Mouse (Mus musculus) liver, embryonic 16.5 days (tissue): ENCODE data around the gene 4933425L06Rik. TPM values are rescaled to one million over a fixed set of nuclear protein-coding genes. Genes with fewer than 3 reads are reported as not detected.

Experiments
- ATAC-seq: fragments of 200-750 bp; cut with Nextera tagmentation; 2 replicates; pipeline ENCODE4 v1.8.0; 2017; ENCODE audit warnings: low read depth, mild to moderate bottlenecking, moderate number of reproducible peaks, moderate library complexity
- H3K27ac ChIP-seq: fragments of 300-500 bp; sonication (generic); 2 replicates; pipeline ENCODE4 v1.5.1; 2014; ENCODE audit warnings: mild to moderate bottlenecking, low read length
- H3K27me3 ChIP-seq: fragments of 300-500 bp; sonication (generic); 2 replicates; pipeline ENCODE4 v1.6.1; 2014; ENCODE audit warnings: low read depth, low read length, mixed read lengths; ENCODE audit not compliant: control insufficient read depth, insufficient read depth
- H3K36me3 ChIP-seq: fragments of 300-500 bp; sonication (generic); 2 replicates; pipeline ENCODE4 v1.6.1; 2014; ENCODE audit warnings: mild to moderate bottlenecking; ENCODE audit not compliant: control insufficient read depth, insufficient read depth
- H3K4me1 ChIP-seq: fragments of 300-500 bp; sonication (generic); 2 replicates; pipeline ENCODE4 v1.6.1; 2014; ENCODE audit warnings: low read depth, low read length, mixed read lengths; ENCODE audit not compliant: control insufficient read depth
- H3K4me2 ChIP-seq: fragments of 300-500 bp; sonication (generic); 2 replicates; pipeline ENCODE4 v1.6.1; 2014; ENCODE audit warnings: low read depth, low read length, mixed read lengths
- H3K4me3 ChIP-seq: fragments of 300-500 bp; sonication (generic); 2 replicates; pipeline ENCODE4 v1.5.1; 2014; ENCODE audit warnings: low read depth, mild to moderate bottlenecking, low read length
- H3K9ac ChIP-seq: fragments of 300-500 bp; sonication (generic); 2 replicates; pipeline ENCODE4 v1.6.1; 2014; ENCODE audit warnings: low read depth, low read length
- H3K9me3 ChIP-seq: fragments of 300-500 bp; sonication (generic); replicated peaks from 2 replicates; pipeline ENCODE4 v1.6.1; 2016; ENCODE audit warnings: low read length; ENCODE audit not compliant: control insufficient read depth
- WGBS: fragments of 180-500 bp; shearing (Covaris S2); extraction: QIAGEN DNeasy Blood & Tissue Kit; methylation state at CpG from one replicate; pipeline ENCODE4 v1.1.7; 2014; ENCODE audit not compliant: insufficient replicate concordance; 5-methylcytosine and 5-hydroxymethylcytosine counted together
- polyA plus RNA-seq: library from polyadenylated mRNA; unstranded; fragments of >200 nt; fragmentation: Nextera tagmentation; extraction: Ambion mirVana; gene quantifications from 2 replicates; pipeline ENCODE4 v1.2.1, GENCODE M21; 2015

The 4933425L06Rik gene
- polyA plus RNA-seq, 1 experiment from 2014 or later, result not detected

- Histone ChIP-seq H3K27ac (no peak overlapping the region), H3K36me3 (no peaks in the 10 kb centered on the region), H3K4me3 (no peak overlapping the region), H3K27me3 (no peaks in the 10 kb centered on the region), H3K4me2 (no peak overlapping the region), H3K9ac (no peak overlapping the region), H3K4me1 (no peaks in the 10 kb centered on the region), H3K9me3 (no peaks in the 10 kb centered on the region)
- no peak for ATAC-seq
Observed at GRCm38 (mm10) chr13:105121617-105122016, 39.7 kb downstream of the 4933425L06Rik start.

GRCm38 (mm10) chr13:105122092-105122491 lies 40.2 kb downstream of the 4933425L06Rik start:
- Histone ChIP-seq H3K27ac (no peak overlapping the region), H3K4me3 (no peak overlapping the region), H3K9ac (no peak overlapping the region), H3K27me3 (no peaks in the 10 kb centered on the region), H3K9me3 (no peaks in the 10 kb centered on the region), H3K36me3 (no peaks in the 10 kb centered on the region), H3K4me1 (no peaks in the 10 kb centered on the region), H3K4me2 (no peak overlapping the region)
- 73% methylated on average over 3 of the region's 3 CpGs for WGBS
- ATAC-seq, result no peak

- Histone ChIP-seq H3K4me1 (peaks cover 5% of the 10 kb centered on the region; the same call in 1 of the 2 replicates), H3K4me2 (no peak overlapping the region), H3K27me3 (no peaks in the 10 kb centered on the region), H3K27ac (no peak overlapping the region), H3K36me3 (no peaks in the 10 kb centered on the region), H3K9me3 (no peaks in the 10 kb centered on the region), H3K4me3 (no peak overlapping the region), H3K9ac (no peak overlapping the region)
- 30% methylated on average over 6 of the region's 6 CpGs for WGBS
- peak; percentile 85 for ATAC-seq
Observed at GRCm38 (mm10) chr13:105130080-105130479, 48.2 kb downstream of the 4933425L06Rik start.

GRCm38 (mm10) chr13:105132370-105132769 lies 50.4 kb downstream of the 4933425L06Rik start:
- no peak overlapping the region for H3K9ac ChIP-seq
- H3K27me3 ChIP-seq, result no peaks in the 10 kb centered on the region
- no peak for ATAC-seq
- H3K4me2 ChIP-seq, result no peak overlapping the region
- H3K4me3 ChIP-seq, result no peak overlapping the region
- peaks cover 5% of the 10 kb centered on the region; the same call in 1 of the 2 replicates for H3K4me1 ChIP-seq
- 72% methylated on average over 6 of the region's 6 CpGs for whole genome bisulfite sequencing
- no peaks in the 10 kb centered on the region for H3K36me3 ChIP-seq
- no peaks in the 10 kb centered on the region for H3K9me3 ChIP-seq
- no peak overlapping the region for H3K27ac ChIP-seq

- WGBS, result 85% methylated on average over 2 of the region's 2 CpGs
- ATAC-seq, result no peak
- no peaks in the 10 kb centered on the region for H3K36me3 ChIP-seq
- H3K9me3 ChIP-seq, result no peaks in the 10 kb centered on the region
- peaks cover 5% of the 10 kb centered on the region; the same call in 1 of the 2 replicates for H3K4me1 ChIP-seq
- no peak overlapping the region for H3K27ac ChIP-seq
- H3K9ac ChIP-seq, result no peak overlapping the region
- no peak overlapping the region for H3K4me3 ChIP-seq
- no peak overlapping the region for H3K4me2 ChIP-seq
- no peaks in the 10 kb centered on the region for H3K27me3 ChIP-seq
Observed at GRCm38 (mm10) chr13:105132776-105133175, 50.9 kb downstream of the 4933425L06Rik start.

GRCm38 (mm10) chr13:105134397-105134796 lies 52.5 kb downstream of the 4933425L06Rik start:
- Histone ChIP-seq H3K4me2 (no peak overlapping the region), H3K4me1 (peaks cover 9% of the 10 kb centered on the region; the same call in 1 of the 2 replicates), H3K9me3 (no peaks in the 10 kb centered on the region), H3K9ac (no peak overlapping the region), H3K36me3 (no peaks in the 10 kb centered on the region), H3K27ac (no peak overlapping the region), H3K4me3 (no peak overlapping the region), H3K27me3 (no peaks in the 10 kb centered on the region)
- peak; percentile 79 for ATAC-seq
- WGBS, result 8% methylated on average over 5 of the region's 5 CpGs

GRCm38 (mm10) chr13:105139881-105140280 lies 58.0 kb downstream of the 4933425L06Rik start:
- ATAC-seq, result peak; percentile 89
- H3K4me2 ChIP-seq, result no peak overlapping the region
- 3% methylated on average over 4 of the region's 4 CpGs for WGBS

GRCm38 (mm10) chr13:105146827-105147226 lies 64.9 kb downstream of the 4933425L06Rik start:
- no peak overlapping the region for H3K4me2 ChIP-seq
- no peak overlapping the region for H3K9ac ChIP-seq
- WGBS, result 14% methylated on average over 1 of the region's 1 CpGs
- no peak overlapping the region for H3K4me3 ChIP-seq
- H3K36me3 ChIP-seq, result no peaks in the 10 kb centered on the region
- no peak overlapping the region for H3K27ac ChIP-seq
- H3K4me1 ChIP-seq, result no peaks in the 10 kb centered on the region
- ATAC-seq, result no peak
- H3K27me3 ChIP-seq, result no peaks in the 10 kb centered on the region
- H3K9me3 ChIP-seq, result no peaks in the 10 kb centered on the region

More at GRCm38 (mm10) chr13:105139881-105140280, 58.0 kb downstream of the 4933425L06Rik start:
- Histone ChIP-seq H3K4me1 (peaks cover 8% of the 10 kb centered on the region), H3K9ac (no peak overlapping the region), H3K9me3 (no peaks in the 10 kb centered on the region), H3K4me3 (no peak overlapping the region), H3K27me3 (no peaks in the 10 kb centered on the region), H3K36me3 (no peaks in the 10 kb centered on the region), H3K27ac (no peak overlapping the region)

GRCm38 (mm10) chr13:105147795-105148418 lies 66.0 kb downstream of the 4933425L06Rik start:
- peak; percentile 53 for ATAC-seq
- 25% methylated on average over 4 of the region's 4 CpGs for WGBS
- Histone ChIP-seq H3K27ac (no peak overlapping the region), H3K4me1 (no peaks in the 10 kb centered on the region), H3K4me2 (no peak overlapping the region), H3K27me3 (no peaks in the 10 kb centered on the region), H3K4me3 (no peak overlapping the region), H3K9me3 (no peaks in the 10 kb centered on the region), H3K36me3 (no peaks in the 10 kb centered on the region), H3K9ac (no peak overlapping the region)
